Mouse (Mus musculus) neural tube, embryonic 14.5 days (tissue): Measurements from ENCODE around the gene Ets1. TPM values are rescaled to one million over a fixed set of nuclear protein-coding genes. Genes with fewer than 3 reads are reported as not detected.

ENCODE experiments used
- ATAC-seq: fragments of 200-750 bp; cut with Nextera tagmentation; 2 replicates; pipeline ENCODE4 v1.8.0; 2017; ENCODE audit warnings: low read depth, mild to moderate bottlenecking, moderate TSS enrichment, moderate library complexity
- H3K27ac ChIP-seq: fragments of 300-500 bp; sonication (generic); 2 replicates; pipeline ENCODE4 v1.5.1; 2014; ENCODE audit warnings: low read depth, mild to moderate bottlenecking, control low read depth, low read length, moderate library complexity, mixed read lengths
- H3K27me3 ChIP-seq: fragments of 300-500 bp; sonication (generic); 2 replicates; pipeline ENCODE4 v1.6.1; 2014; ENCODE audit warnings: low read length; ENCODE audit not compliant: control insufficient read depth, insufficient read depth
- H3K36me3 ChIP-seq: fragments of 300-500 bp; sonication (generic); 2 replicates; pipeline ENCODE4 v1.6.1; 2014; ENCODE audit warnings: low read length, mixed read lengths; ENCODE audit not compliant: control insufficient read depth, insufficient read depth
- H3K4me1 ChIP-seq: fragments of 300-500 bp; sonication (generic); 2 replicates; pipeline ENCODE4 v1.6.1; 2014; ENCODE audit warnings: low read length; ENCODE audit not compliant: control insufficient read depth, insufficient read depth
- H3K4me2 ChIP-seq: fragments of 300-500 bp; sonication (generic); 2 replicates; pipeline ENCODE4 v1.6.1; 2014; ENCODE audit warnings: mild to moderate bottlenecking, low read depth, low read length, control low read depth
- H3K4me3 ChIP-seq: fragments of 300-500 bp; sonication (generic); 2 replicates; pipeline ENCODE4 v1.5.1; 2014; ENCODE audit warnings: low read depth, low read length, control low read depth, mixed read lengths
- H3K9ac ChIP-seq: fragments of 300-500 bp; sonication (generic); replicated peaks from 2 replicates; pipeline ENCODE4 v1.6.1; 2014; ENCODE audit warnings: low read depth, mild to moderate bottlenecking, control low read depth, low read length, mixed read lengths
- H3K9me3 ChIP-seq: fragments of 300-500 bp; sonication (generic); 2 replicates; pipeline ENCODE4 v1.6.1; 2016; ENCODE audit warnings: low read length; ENCODE audit not compliant: control insufficient read depth
- WGBS: fragments of 180-500 bp; shearing (Covaris S2); extraction: QIAGEN DNeasy Blood & Tissue Kit; methylation state at CpG from one replicate; pipeline ENCODE4 v1.1.7; 2014; 5-methylcytosine and 5-hydroxymethylcytosine counted together
- polyA plus RNA-seq: library from polyadenylated mRNA; unstranded; fragments of >200 nt; fragmentation: Nextera tagmentation; extraction: Ambion mirVana; gene quantifications from 2 replicates; pipeline ENCODE4 v1.2.1, GENCODE M21; 2014

Ets1 gene
- polyA plus RNA-seq, 1 experiment from 2014 or later: 11.6 TPM

GRCm38 (mm10) chr9:32652112-32652511 lies 16.1 kb downstream of the Ets1 start:
- no peaks in the 10 kb centered on the region for H3K27me3 ChIP-seq
- no peaks in the 10 kb centered on the region for H3K4me1 ChIP-seq
- no peaks in the 10 kb centered on the region for H3K36me3 ChIP-seq
- no peak for ATAC-seq
- H3K9me3 ChIP-seq: no peaks in the 10 kb centered on the region
- 94% methylated on average over 10 of the region's 10 CpGs for WGBS
- no peak overlapping the region for H3K4me3 ChIP-seq
- no peak overlapping the region for H3K4me2 ChIP-seq
- no peak overlapping the region for H3K27ac ChIP-seq
- no peak overlapping the region for H3K9ac ChIP-seq

- Histone ChIP-seq H3K36me3 (no peaks in the 10 kb centered on the region), H3K27ac (no peak overlapping the region), H3K4me1 (no peaks in the 10 kb centered on the region), H3K9me3 (no peaks in the 10 kb centered on the region), H3K9ac (no peak overlapping the region), H3K4me3 (no peak overlapping the region), H3K27me3 (no peaks in the 10 kb centered on the region), H3K4me2 (no peak overlapping the region)
- 85% methylated on average over 1 of the region's 1 CpGs for WGBS
- no peak for ATAC-seq
Observed at GRCm38 (mm10) chr9:32654305-32654704, 18.3 kb downstream of the Ets1 start.

GRCm38 (mm10) chr9:32656351-32656844 lies 20.4 kb downstream of the Ets1 start:
- H3K9me3 ChIP-seq: no peaks in the 10 kb centered on the region
- no peak overlapping the region for H3K27ac ChIP-seq
- no peaks in the 10 kb centered on the region for H3K27me3 ChIP-seq
- WGBS: 80% methylated on average over 5 of the region's 5 CpGs
- H3K9ac ChIP-seq: no peak overlapping the region
- no peaks in the 10 kb centered on the region for H3K4me1 ChIP-seq
- no peak overlapping the region for H3K4me3 ChIP-seq
- ATAC-seq: no peak
- H3K36me3 ChIP-seq: no peaks in the 10 kb centered on the region
- H3K4me2 ChIP-seq: no peak overlapping the region

- Histone ChIP-seq H3K27me3 (no peaks in the 10 kb centered on the region), H3K36me3 (no peaks in the 10 kb centered on the region), H3K4me1 (no peaks in the 10 kb centered on the region), H3K4me3 (no peak overlapping the region), H3K9ac (no peak overlapping the region), H3K27ac (no peak overlapping the region), H3K4me2 (no peak overlapping the region), H3K9me3 (no peaks in the 10 kb centered on the region)
- ATAC-seq: no peak
- 67% methylated on average over 2 of the region's 2 CpGs for WGBS
Observed at GRCm38 (mm10) chr9:32657124-32657523, 21.1 kb downstream of the Ets1 start.

DNA sequence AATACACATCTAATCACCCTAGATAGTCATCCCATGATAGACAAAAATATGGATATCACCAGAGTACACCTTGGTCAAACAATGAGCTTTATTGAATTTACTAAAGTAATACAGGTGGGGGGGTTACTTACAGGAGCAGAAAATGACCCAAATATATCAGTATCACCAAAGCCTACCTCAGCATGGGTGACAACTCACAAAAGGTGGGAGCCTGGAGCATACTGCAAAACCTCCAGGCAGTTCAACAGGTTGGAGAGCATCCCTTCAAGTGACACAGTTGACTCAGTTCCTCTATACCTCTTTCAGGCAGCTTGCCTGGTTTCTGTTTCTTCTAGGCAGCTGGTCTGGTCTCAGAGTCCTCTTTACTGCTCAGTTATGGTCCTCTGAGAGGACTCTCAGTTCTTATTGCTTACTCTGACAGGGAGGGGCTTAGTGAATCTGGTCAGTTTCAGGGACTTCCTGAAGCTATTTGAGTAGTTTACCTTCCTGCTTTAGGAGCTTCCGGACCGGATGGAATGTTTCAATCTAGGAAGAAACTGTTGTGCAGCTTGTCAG lies 24.5 kb downstream of the Ets1 start:
- Histone ChIP-seq H3K9me3 (no peaks in the 10 kb centered on the region), H3K36me3 (no peaks in the 10 kb centered on the region), H3K4me1 (no peaks in the 10 kb centered on the region), H3K27me3 (no peaks in the 10 kb centered on the region), H3K4me3 (no peak overlapping the region), H3K4me2 (no peak overlapping the region), H3K9ac (no peak overlapping the region), H3K27ac (no peak overlapping the region)
- WGBS: 93% methylated on average over 2 of the region's 2 CpGs
- no peak for ATAC-seq

GRCm38 (mm10) chr9:32661071-32661470 lies 25.1 kb downstream of the Ets1 start:
- Histone ChIP-seq H3K27ac (no peak overlapping the region), H3K36me3 (no peaks in the 10 kb centered on the region), H3K4me2 (no peak overlapping the region), H3K9me3 (no peaks in the 10 kb centered on the region), H3K9ac (no peak overlapping the region), H3K4me3 (no peak overlapping the region), H3K27me3 (no peaks in the 10 kb centered on the region), H3K4me1 (no peaks in the 10 kb centered on the region)
- 89% methylated on average over 8 of the region's 8 CpGs for WGBS
- no peak for ATAC-seq

GRCm38 (mm10) chr9:32661561-32661960 lies 25.5 kb downstream of the Ets1 start:
- no peak overlapping the region for H3K4me3 ChIP-seq
- H3K27ac ChIP-seq: no peak overlapping the region
- no peak overlapping the region for H3K9ac ChIP-seq
- H3K27me3 ChIP-seq: no peaks in the 10 kb centered on the region
- H3K4me2 ChIP-seq: no peak overlapping the region
- H3K9me3 ChIP-seq: no peaks in the 10 kb centered on the region
- no peak for ATAC-seq
- 84% methylated on average over 4 of the region's 4 CpGs for WGBS
- no peaks in the 10 kb centered on the region for H3K36me3 ChIP-seq
- H3K4me1 ChIP-seq: no peaks in the 10 kb centered on the region

DNA sequence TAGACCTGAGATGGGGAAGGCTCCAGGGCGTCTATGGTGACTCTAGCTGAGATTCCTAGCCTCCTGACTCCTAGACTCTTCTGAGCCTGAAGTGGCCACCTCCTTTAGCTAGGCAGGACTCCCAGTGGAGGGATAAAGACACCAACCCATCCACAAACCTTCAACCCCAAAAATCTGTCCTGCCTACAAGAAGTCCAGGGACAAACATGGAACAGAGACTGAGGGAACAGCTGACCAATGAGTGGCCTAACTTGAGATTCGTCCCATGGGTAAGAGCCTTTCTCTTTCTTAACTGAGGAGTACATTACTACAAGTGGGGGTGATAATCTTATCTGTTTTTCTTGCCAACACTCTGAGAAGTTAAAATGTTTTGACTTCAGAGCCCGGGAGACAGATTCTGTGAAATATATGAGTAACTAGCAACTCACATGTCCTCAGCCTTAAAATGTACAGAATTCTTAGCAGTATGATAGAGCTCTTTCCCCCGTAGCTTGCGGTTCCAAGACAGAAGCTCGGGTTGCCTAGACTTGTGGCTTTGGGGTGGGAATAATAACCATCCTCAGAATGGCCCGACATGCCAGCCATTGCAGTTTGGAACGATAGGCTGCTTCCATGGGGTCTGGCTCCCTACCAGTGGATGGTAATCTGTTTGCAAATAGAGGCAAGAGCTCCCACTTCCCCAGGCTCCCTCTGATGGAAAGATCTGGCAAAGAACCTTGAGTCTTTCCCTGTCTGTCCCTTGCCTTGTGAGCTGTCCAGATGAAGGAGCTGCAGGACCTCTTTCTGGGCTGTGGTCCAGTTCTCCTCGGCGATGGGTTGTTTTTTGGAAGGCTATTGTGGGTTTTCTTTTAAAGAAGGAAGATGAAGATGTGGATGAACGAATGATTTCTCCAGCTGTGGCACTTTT lies 30.8 kb downstream of the Ets1 start:
- peaks cover 3% of the 10 kb centered on the region; the same call in 1 of the 2 replicates for H3K27me3 ChIP-seq

DNA sequence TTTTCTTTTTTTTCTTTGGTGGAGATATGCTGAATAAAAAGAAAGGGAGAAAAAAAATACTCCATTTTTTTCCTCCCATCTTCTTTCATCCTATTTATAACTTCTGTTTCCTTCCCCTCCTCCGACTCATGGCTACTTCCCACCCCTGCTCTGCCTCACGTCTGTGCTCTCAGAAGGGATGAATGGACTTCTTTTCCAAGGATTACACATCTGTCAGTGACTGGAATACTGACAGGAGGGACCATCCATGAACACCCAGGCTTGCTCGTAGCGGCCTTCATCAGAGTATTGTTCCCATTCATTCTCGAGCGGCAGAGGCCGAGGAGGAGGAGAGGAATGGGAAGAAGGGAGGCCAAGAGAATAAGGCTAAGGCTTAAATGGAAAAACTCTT lies 31.5 kb downstream of the Ets1 start:
- 13% methylated on average over 7 of the region's 7 CpGs for WGBS

More for the DNA sequence above, 30.8 kb downstream of the Ets1 start:
- Histone ChIP-seq H3K27ac (no peak overlapping the region), H3K36me3 (no peaks in the 10 kb centered on the region), H3K9me3 (no peaks in the 10 kb centered on the region), H3K9ac (no peak overlapping the region), H3K4me3 (no peak overlapping the region), H3K4me1 (peaks cover 4% of the 10 kb centered on the region; the same call in 1 of the 2 replicates), H3K4me2 (no peak overlapping the region)
- no peak for ATAC-seq
- WGBS: 68% methylated on average over 11 of the region's 11 CpGs

More for the DNA sequence above, 31.5 kb downstream of the Ets1 start:
- no peak for ATAC-seq
- no peak overlapping the region for H3K27ac ChIP-seq
- H3K36me3 ChIP-seq: no peaks in the 10 kb centered on the region
- no peak overlapping the region for H3K9ac ChIP-seq
- peaks cover 3% of the 10 kb centered on the region; the same call in 1 of the 2 replicates for H3K27me3 ChIP-seq
- H3K4me1 ChIP-seq: peaks cover 7% of the 10 kb centered on the region; the same call in 1 of the 2 replicates
- H3K4me2 ChIP-seq: no peak overlapping the region
- H3K4me3 ChIP-seq: no peak overlapping the region
- no peaks in the 10 kb centered on the region for H3K9me3 ChIP-seq
